Mouse (Mus musculus): ENCODE measurements around the gene Sftpd. TPM values are rescaled to one million over a fixed set of nuclear protein-coding genes. Genes with fewer than 3 reads are reported as not detected.
A peak's percentile ranks its signal among the peaks of the same experiment; 100 is the strongest.

The Sftpd gene
- polyA plus RNA-seq (2015; fragmentation: Nextera tagmentation; extraction: Ambion mirVana), result 0.10 and 0.17 TPM in 2 replicates

DNA sequence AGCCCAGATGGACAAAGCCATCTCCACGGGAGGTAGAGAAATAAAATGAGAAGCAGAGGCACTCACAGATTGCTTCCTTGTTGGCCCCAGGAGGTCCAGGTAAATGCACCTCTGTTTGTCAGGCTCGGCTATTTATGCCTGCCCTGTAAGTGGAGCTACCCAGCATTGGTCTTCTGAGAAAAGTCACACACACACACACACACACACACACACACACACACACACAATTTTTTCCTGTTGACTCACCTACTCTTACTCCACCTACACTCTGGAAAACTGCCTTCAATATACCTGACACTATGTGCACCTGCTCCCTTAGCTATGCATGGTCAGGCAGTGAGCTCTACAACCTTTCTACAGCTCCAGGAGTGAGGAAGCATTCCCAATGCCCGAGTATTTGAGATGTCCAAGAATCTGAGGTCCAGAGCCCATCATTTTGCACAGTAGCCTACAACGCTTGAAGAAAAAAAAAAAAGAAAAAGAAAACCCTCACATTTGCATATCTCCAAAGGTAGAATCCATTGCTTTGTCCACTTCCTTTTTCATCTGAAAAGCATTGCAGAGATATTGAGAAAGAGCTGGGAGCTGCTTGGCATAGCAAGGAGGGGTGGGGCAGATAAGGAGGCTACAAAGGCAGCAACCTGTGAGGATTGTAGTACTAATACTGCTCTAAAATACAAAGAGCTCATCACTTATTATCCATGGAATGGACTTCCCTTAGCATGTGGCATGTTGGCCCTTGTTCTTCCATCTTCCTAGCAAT is at the start of gene Sftpd:
Gene Sftpd (minus strand): TSS at position 91 of the 763 bp plus-strand sequence.
- 76% methylated on average over 4 of the region's 4 CpGs for WGBS
- ATAC-seq, result peak; percentile 73
- H3K9ac ChIP-seq (ENCODE audit: low read depth, low read length), result no peak within 1 kb of the TSS

DNA sequence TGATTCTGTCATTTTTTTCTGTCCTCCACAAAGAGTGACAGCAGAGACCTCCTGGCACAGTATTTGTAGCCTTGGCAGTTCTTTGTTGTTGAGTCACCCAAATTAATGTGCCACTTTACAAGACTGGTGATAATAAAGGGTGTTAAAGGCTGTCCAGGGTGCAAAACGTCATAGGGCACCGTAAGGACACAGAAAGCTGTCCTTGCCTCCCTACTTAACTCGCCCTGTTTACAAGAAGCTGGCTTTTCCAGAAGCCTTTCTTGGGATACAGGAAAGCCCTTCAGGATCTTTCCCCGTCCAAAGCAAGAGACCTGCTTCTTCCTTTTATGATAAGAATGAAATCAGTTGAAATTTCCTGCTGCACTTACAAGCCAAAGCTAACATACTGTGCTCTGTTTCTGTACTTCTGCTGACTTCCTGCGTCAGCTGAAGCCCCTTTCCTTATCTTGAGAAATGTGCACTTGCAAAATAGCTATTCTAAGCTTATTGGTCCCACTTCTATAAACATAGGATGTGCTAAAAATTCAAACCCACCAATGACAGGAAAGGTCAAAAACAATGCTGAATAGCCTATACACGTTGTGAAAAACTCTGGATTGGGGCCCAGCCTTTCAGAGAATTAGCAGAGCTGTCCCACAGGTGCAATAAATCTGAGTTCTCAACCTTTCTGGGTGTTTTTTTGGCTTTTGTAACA is 13.2 kb upstream of the Sftpd start:
- no peak for ATAC-seq
- Histone ChIP-seq H3K27me3 (replicated peaks; ENCODE audit: control insufficient read depth, insufficient read depth, low read length) (no peaks in the 10 kb centered on the region), H3K36me3 (ENCODE audit: control insufficient read depth, insufficient read depth, low read length) (no peaks in the 10 kb centered on the region), H3K27ac (ENCODE audit: low read length) (no peak overlapping the region), H3K4me3 (ENCODE audit: low read length) (no peak overlapping the region), H3K4me2 (ENCODE audit: low read depth, low read length) (no peak overlapping the region), H3K9me3 (ENCODE audit: control insufficient read depth, low read length) (no peaks in the 10 kb centered on the region), H3K9ac (ENCODE audit: low read depth, low read length) (no peak overlapping the region), H3K4me1 (ENCODE audit: control insufficient read depth, insufficient read depth, low read length) (no peaks in the 10 kb centered on the region)
- 43% methylated on average over 6 of the region's 6 CpGs for WGBS

More for the DNA sequence above, at the start of gene Sftpd:
- Histone ChIP-seq H3K4me3 (ENCODE audit: low read length) (no peak within 1 kb of the TSS), H3K36me3 (ENCODE audit: control insufficient read depth, insufficient read depth, low read length) (no peaks in the 10 kb centered on the region), H3K27me3 (replicated peaks; ENCODE audit: control insufficient read depth, insufficient read depth, low read length) (no peaks in the 10 kb centered on the region), H3K4me1 (ENCODE audit: control insufficient read depth, insufficient read depth, low read length) (no peaks in the 10 kb centered on the region), H3K9me3 (ENCODE audit: control insufficient read depth, low read length) (no peaks in the 10 kb centered on the region), H3K4me2 (ENCODE audit: low read depth, low read length) (no peak within 1 kb of the TSS), H3K27ac (ENCODE audit: low read length) (no peak within 1 kb of the TSS)

DNA sequence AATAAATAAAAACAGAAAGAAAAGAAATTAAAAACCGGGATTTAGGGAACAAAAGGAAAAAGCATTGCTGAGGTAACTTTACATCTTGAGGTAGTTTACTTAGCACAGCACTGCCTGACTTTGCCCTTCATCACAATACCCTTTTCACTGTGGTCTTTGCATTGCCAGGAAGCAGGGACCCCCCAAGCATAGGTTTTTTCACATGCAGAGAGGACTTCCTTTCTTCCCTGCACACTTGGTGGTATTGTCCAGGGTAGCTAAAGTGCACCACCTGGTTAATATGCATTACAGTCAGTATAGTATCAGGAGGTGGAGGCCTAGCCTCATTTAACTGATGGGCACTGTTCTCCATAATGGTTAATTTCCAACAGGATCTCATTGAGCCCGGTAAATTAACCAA is 4.5 kb upstream of the Sftpd start:
- no peak overlapping the region for H3K4me3 ChIP-seq (ENCODE audit: low read length)
- H3K27me3 ChIP-seq (replicated peaks; ENCODE audit: control insufficient read depth, insufficient read depth, low read length), result no peaks in the 10 kb centered on the region
- H3K27ac ChIP-seq (ENCODE audit: low read length), result no peak overlapping the region
- H3K9me3 ChIP-seq (ENCODE audit: control insufficient read depth, low read length), result peaks cover 8% of the 10 kb centered on the region
- no peak overlapping the region for H3K9ac ChIP-seq (ENCODE audit: low read depth, low read length)
- no peak overlapping the region for H3K4me2 ChIP-seq (ENCODE audit: low read depth, low read length)
- no peaks in the 10 kb centered on the region for H3K36me3 ChIP-seq (ENCODE audit: control insufficient read depth, insufficient read depth, low read length)
- ATAC-seq, result no peak
- no peaks in the 10 kb centered on the region for H3K4me1 ChIP-seq (ENCODE audit: control insufficient read depth, insufficient read depth, low read length)
- 90% methylated on average over 2 of the region's 2 CpGs for WGBS

DNA sequence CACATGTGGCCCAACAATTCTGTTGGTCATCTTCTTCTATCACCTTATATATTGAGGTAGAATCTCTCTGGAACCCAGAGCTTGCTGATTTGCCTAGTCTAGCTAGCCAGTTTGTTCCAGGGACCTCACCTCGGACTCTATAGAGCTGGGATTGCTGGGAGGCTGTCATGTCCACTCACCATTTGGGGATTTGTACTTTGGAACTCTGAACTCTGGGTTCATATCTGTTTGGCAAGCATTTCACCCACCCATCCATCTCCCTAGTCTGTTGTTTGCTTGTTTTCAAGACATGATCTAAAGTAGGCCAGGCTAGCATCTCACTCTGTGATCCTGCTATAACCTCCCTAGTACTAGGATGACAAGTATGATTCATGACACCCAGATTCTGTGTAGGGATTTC is 10.1 kb downstream of the Sftpd start:
- Histone ChIP-seq H3K9ac (ENCODE audit: low read depth, low read length) (no peak overlapping the region), H3K4me3 (ENCODE audit: low read length) (no peak overlapping the region), H3K36me3 (ENCODE audit: control insufficient read depth, insufficient read depth, low read length) (no peaks in the 10 kb centered on the region), H3K4me1 (ENCODE audit: control insufficient read depth, insufficient read depth, low read length) (no peaks in the 10 kb centered on the region), H3K27ac (ENCODE audit: low read length) (no peak overlapping the region), H3K27me3 (replicated peaks; ENCODE audit: control insufficient read depth, insufficient read depth, low read length) (no peaks in the 10 kb centered on the region), H3K4me2 (ENCODE audit: low read depth, low read length) (no peak overlapping the region), H3K9me3 (ENCODE audit: control insufficient read depth, low read length) (no peaks in the 10 kb centered on the region)
- no peak for ATAC-seq
- WGBS, result 63% methylated on average over 1 of the region's 1 CpGs

DNA sequence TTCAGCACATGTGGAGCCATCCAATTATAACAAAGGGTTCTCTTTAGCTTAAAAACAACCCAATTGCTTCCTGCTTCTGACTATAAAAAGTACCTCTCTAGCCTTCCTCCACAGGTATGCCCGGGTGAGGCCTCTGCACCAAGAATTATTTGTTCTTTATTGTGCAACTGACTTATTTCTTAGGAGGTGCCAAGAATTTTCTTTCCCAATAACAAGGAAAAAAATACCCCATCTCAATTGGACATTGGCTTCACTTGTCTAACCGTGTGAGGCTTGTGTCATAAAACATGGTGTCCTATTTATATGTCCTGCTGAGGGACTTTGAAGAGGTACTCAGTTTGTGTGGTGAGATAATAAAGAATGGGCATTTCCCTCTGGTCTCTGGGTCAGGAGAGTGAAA is 14.4 kb downstream of the Sftpd start:
- Histone ChIP-seq H3K4me1 (ENCODE audit: control insufficient read depth, insufficient read depth, low read length) (no peaks in the 10 kb centered on the region), H3K4me2 (ENCODE audit: low read depth, low read length) (no peak overlapping the region), H3K27me3 (replicated peaks; ENCODE audit: control insufficient read depth, insufficient read depth, low read length) (no peaks in the 10 kb centered on the region), H3K4me3 (ENCODE audit: low read length) (no peak overlapping the region), H3K36me3 (ENCODE audit: control insufficient read depth, insufficient read depth, low read length) (no peaks in the 10 kb centered on the region), H3K9me3 (ENCODE audit: control insufficient read depth, low read length) (no peaks in the 10 kb centered on the region), H3K27ac (ENCODE audit: low read length) (no peak overlapping the region), H3K9ac (ENCODE audit: low read depth, low read length) (no peak overlapping the region)
- no peak for ATAC-seq
- 73% methylated on average over 2 of the region's 2 CpGs for WGBS

DNA sequence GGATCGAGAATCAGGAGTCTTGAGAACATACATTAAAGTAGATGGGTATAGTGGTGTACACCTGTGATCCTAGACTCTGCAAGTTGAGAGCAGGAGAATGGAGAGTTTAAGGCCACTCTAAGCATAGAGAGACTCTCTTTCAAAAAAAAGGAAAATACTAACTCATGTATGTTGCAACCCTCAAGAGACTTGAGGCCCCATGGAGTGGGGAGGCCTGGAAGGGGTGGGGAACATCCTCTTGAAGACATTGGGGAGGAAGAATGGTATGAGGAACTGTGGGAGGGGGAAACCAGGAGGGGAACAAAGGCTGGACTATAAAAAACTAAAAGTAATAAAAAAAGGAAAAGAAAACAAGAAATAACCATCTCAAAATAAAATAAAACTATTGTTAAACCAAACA is 16.4 kb downstream of the Sftpd start:
- Histone ChIP-seq H3K9ac (ENCODE audit: low read depth, low read length) (no peak overlapping the region), H3K4me3 (ENCODE audit: low read length) (no peak overlapping the region), H3K36me3 (ENCODE audit: control insufficient read depth, insufficient read depth, low read length) (no peaks in the 10 kb centered on the region), H3K4me2 (ENCODE audit: low read depth, low read length) (no peak overlapping the region), H3K4me1 (ENCODE audit: control insufficient read depth, insufficient read depth, low read length) (no peaks in the 10 kb centered on the region), H3K27ac (ENCODE audit: low read length) (no peak overlapping the region), H3K9me3 (ENCODE audit: control insufficient read depth, low read length) (no peaks in the 10 kb centered on the region), H3K27me3 (replicated peaks; ENCODE audit: control insufficient read depth, insufficient read depth, low read length) (no peaks in the 10 kb centered on the region)
- ATAC-seq, result no peak
- WGBS, result 84% methylated on average over 1 of the region's 1 CpGs

DNA sequence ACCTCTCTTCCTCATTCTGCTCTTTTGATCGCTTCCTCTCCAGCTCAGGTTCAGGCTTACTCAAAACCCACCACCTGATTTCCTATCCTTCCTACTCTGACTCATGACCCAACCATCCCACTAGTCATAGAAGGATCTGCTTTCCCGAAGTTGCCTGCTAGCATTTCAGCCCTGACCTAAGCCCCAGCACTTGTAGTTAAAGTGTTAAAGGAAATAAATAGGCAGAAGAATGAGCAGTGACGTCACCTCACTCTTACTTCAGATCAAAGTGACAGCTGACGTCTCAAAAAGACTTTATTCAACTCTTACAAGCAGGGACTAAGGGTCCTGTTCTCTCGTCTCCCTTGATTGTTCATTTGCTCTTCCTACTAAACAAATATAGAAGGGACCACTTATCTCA is 17.7 kb downstream of the Sftpd start:
- WGBS, result 48% methylated on average over 5 of the region's 5 CpGs
- ATAC-seq, result no peak
- Histone ChIP-seq H3K4me3 (ENCODE audit: low read length) (no peak overlapping the region), H3K4me2 (ENCODE audit: low read depth, low read length) (no peak overlapping the region), H3K27me3 (replicated peaks; ENCODE audit: control insufficient read depth, insufficient read depth, low read length) (no peaks in the 10 kb centered on the region), H3K27ac (ENCODE audit: low read length) (no peak overlapping the region), H3K9ac (ENCODE audit: low read depth, low read length) (no peak overlapping the region), H3K36me3 (ENCODE audit: control insufficient read depth, insufficient read depth, low read length) (no peaks in the 10 kb centered on the region), H3K9me3 (ENCODE audit: control insufficient read depth, low read length) (no peaks in the 10 kb centered on the region), H3K4me1 (ENCODE audit: control insufficient read depth, insufficient read depth, low read length) (no peaks in the 10 kb centered on the region)

DNA sequence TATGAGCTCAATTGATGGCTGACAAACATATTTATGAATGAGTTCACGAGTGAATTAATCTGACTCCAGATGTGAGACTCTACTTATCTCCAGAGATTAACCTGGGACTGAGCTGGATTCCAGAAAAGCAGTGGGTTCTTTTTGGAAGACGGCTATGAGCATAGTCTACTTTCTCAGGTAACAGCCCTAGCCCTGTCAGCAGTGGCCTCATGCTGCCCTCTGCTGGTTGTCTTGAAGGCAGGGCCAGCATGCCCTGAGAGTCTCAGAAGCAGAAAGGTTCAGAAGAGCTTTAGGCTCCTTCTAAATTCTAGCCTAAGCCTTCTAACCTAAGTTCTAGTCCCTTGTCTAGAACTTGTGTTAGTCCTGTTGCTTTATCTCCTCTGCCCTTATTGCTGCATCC is 22.3 kb downstream of the Sftpd start:
- Histone ChIP-seq H3K4me1 (ENCODE audit: control insufficient read depth, insufficient read depth, low read length) (no peaks in the 10 kb centered on the region), H3K36me3 (ENCODE audit: control insufficient read depth, insufficient read depth, low read length) (no peaks in the 10 kb centered on the region), H3K4me3 (ENCODE audit: low read length) (no peak overlapping the region), H3K27ac (ENCODE audit: low read length) (no peak overlapping the region), H3K9me3 (ENCODE audit: control insufficient read depth, low read length) (no peaks in the 10 kb centered on the region), H3K4me2 (ENCODE audit: low read depth, low read length) (no peak overlapping the region), H3K9ac (ENCODE audit: low read depth, low read length) (no peak overlapping the region), H3K27me3 (replicated peaks; ENCODE audit: control insufficient read depth, insufficient read depth, low read length) (no peaks in the 10 kb centered on the region)
- ATAC-seq, result no peak
- 11% methylated on average over 2 of the region's 2 CpGs for WGBS

DNA sequence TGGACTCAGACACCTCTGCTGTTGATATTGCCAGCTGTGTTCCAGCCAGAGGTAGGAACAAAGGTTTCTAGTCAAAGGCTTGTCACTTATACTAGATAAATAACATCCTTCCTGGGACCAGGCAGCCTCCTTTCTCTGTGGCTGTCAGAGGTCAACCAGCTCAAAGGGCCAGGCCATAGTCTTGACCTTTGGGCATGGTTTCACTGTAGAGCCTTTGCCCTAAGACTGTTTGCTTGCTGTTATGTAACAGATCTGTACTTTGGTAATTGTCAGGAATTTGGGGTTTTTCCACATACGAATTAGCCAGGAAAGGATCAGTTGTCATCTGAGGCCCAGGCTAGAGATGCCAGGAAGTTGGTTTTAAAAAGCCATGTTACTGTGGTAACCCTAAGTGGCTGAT is 24.2 kb downstream of the Sftpd start:
- no peaks in the 10 kb centered on the region for H3K9me3 ChIP-seq (ENCODE audit: control insufficient read depth, low read length)
- no peak overlapping the region for H3K4me2 ChIP-seq (ENCODE audit: low read depth, low read length)
- H3K4me3 ChIP-seq (ENCODE audit: low read length), result no peak overlapping the region
- H3K27me3 ChIP-seq (replicated peaks; ENCODE audit: control insufficient read depth, insufficient read depth, low read length), result no peaks in the 10 kb centered on the region
- WGBS, result 46% methylated on average over 1 of the region's 1 CpGs
- no peaks in the 10 kb centered on the region for H3K36me3 ChIP-seq (ENCODE audit: control insufficient read depth, insufficient read depth, low read length)
- H3K9ac ChIP-seq (ENCODE audit: low read depth, low read length), result no peak overlapping the region
- no peak for ATAC-seq
- H3K27ac ChIP-seq (ENCODE audit: low read length), result no peak overlapping the region
- H3K4me1 ChIP-seq (ENCODE audit: control insufficient read depth, insufficient read depth, low read length), result no peaks in the 10 kb centered on the region
